Mouse (Mus musculus): ENCODE results near the gene Mrgprh.

Mrgprh gene

DNA sequence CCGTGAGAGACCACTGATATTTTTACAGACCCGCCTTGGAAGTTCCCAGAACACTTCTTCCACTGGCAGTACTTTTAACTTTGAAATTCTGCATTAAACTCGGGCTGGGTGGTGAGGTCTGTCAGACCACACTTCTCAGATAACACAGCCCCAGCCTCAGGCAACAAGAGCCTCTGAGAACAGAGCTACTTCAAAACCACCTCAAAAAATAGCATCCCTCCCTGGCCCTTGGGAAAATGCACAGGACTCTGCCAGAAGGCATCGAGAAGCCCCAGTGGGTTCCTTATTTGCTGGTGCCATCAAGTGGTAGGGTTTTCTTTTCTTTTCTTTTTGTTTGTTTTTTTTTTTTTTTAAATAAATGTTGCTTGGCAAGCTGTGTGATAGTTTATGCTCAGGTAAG, 7.2 kb upstream of the Mrgprh start:
- no peak for DNase-seq

DNA sequence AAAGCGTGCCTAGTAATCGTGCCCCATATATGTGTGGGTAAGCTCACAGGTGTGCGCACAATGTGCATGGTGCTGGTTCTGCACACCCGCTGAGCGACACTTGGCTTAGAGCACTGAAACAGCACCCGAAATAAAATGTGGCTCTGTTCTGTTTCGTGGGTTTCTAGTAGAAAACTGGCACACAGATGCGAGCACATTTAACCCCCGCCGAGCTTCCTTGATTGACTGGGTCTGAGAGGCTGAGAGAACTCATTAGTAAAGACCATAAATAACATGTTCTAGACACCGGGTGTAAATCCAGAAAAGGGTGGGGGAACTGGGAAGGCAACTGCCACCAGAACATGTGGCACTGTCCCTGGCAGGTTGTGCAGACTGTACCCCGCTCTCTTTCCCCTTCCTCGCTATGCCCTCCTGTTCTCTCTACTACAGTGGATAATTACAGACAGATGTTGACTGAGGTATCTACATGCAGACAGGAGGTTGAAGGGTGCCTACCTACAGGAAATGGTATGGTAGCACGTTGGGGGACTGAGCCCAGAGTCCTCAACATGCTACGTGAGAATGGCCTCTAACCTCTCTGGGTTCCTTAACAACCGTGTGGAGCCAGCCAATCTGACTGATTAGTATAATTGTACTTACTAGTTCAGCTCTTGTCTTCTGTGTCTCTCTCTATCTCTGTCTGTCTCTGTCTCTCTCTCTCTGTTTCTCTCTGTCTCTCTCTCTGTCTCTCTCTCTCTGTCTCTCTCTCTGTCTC, 3.4 kb upstream of the Mrgprh start:
- no peak for DNase-seq

DNA sequence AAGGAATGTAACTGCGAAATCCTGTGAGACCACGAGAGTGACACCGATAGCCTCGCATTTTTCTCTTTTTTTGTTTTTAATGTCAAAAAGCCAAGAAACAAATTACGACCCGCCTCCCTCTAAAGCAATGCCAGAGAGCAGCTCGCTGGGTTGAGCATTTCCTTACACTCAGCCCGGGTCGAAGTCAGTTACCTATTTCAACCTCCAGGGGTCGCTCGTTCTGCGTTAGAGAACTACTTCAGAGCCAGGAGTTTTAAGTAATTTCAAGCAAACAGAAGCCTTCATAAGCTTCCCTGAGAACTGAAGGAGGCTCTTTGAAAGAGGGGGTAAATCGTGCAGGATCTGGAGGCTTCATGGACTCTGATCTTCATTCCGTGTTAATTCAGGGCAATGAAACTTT, 4.3 kb downstream of the Mrgprh start:
- DNase-seq = peak; percentile 84

DNA sequence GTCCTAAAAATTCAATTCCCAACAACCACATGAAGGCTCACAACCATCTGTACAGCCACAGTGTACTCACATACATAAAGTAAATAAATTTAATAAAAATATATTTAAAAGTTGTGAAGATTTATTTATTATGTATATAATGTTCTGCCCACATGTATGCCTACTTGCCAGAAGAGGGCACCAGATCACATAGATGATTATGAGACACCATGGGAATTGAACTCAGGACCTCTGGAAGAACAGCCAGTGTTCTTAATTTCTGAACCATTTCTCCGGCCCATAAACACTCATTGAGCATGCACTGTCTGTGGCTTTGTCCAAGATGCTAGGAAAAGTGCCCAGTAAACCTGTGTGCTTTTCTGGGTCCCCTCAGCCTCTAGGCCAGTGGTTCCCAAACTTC, 5.4 kb downstream of the Mrgprh start:
- DNase-seq = no peak

DNA sequence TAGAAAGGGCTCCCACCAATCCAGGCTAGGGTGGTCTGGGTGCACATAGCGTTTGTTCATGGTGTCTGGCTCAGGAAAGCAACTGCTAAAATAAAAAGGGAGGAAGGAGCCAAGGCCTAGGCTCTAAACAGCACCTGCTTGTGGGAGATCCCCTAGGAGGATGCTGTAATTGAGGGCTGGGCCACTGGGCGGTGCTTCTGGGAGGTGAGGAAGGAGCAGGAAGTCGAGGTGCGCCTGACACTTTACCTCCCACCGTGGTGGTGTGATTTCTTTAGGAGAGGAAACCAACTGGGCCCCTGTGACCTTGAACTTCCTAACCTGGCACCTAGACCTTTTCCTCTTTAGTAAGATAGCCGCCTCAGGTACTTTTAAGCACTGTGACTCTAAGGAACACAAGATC, 10.8 kb downstream of the Mrgprh start:
- DNase-seq = no peak

DNA sequence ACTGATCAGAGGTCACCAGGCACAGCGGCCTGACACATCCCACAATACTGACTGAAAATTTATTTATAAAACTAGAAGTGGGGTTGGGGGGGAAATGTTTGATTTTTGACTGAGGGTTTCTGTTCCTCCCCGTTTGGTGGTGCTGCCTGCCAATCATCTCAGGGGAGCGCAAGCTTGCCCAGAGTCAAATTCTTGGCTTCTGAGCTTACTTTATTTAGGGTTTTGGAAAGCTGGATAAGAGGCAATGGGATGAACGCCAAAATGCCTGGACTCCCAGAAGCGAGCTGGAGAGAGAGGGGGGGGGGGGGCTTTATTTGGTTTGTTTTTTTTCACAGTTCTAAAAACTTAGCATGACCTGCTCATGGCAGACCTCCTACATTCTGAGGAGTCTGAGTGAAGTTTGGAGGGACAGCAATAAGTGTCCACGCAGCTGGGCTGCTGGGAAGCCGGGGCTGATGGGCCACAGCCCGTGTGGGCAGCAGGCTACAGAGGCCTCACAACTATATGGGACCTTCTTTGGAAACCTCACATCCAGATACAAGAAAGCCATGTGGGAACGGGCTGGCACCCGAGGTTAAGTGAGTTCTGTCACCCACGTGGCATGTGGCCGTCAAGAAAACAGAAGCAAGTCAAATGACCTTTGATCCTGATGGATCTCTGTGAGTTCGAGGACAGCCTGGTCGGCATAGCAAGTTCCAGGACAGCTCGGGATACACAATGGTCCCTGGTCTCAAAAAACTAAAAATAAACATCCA, 11.4 kb downstream of the Mrgprh start:
- DNase-seq = no peak

DNA sequence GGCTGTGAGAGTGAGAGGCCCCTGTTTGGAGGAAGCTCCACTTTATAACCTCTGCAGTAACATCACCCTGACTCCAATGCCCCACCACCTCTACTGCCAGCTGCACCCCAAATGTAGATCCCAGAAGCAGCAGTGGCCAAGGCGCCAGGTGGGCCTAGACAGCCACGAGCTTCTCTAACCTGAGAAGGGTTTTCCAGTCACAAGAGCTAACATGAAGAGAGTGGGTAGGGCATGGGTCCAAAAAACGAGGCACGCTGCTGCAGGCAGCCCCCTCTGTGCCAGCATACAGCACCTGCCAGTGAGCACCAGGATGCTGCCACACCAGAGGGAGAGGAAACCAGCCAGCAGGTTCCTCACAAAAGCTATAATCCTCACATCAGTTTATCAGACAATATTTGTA, 15.2 kb downstream of the Mrgprh start:
- DNase-seq = no peak

DNA sequence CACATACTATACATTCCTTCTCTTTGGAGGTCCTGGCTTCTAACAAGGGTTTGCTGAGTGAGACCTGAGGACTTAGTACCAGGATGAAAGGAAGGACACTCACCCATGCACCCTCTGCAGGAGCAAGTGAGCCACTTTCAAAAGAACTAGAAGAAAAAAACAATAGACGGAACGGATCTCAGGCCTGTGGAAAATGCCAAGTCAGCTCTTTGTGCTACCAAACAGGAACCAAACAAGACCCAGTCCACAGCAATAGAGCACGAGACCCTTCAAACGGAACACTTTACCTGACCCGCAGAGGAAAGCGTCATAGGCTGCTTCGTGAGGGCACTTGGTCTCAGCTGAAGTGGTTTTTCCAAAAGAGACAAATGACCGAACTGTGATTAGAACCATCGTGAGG, 16.2 kb downstream of the Mrgprh start:
- no peak for DNase-seq

DNA sequence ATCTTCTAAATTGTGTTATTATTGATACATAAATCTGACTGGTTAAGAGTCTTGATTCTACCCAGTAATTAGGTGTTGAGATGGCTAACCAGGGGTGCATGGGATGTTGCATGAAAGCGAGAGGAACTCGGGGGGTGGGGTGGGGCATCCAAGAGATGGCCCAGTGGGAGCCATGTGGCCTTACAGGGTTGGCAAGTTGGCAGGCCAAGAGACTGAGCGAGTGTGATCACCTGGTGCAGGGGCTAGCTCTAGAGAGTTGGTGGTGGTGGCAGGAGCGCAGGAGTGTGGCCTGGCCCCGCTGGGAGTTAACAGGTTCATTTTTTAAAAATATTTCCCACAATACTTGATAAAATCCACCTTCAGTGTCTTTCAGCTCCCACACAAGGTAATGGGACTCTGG, 21.8 kb downstream of the Mrgprh start:
- no peak for DNase-seq

DNA sequence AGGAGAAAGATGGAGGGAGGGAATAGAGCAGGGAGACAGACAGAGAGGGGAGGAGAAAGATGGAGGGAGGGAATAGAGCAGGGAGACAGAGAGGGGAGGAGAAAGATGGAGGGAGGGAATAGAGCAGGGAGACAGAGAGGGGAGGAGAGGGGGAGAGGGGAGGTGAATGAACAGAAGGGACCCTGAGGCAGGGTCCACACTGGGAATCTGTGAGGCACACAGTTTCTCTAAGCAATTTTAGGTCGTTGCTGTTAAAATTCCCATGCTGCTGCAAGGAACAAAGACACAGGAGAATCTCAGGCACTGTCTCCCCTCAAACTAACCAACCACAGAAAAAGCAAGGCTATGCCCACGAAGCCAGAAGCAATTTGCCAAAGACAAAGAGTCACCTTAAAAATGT, 22.8 kb downstream of the Mrgprh start:
- peak; percentile 10 for DNase-seq

DNA sequence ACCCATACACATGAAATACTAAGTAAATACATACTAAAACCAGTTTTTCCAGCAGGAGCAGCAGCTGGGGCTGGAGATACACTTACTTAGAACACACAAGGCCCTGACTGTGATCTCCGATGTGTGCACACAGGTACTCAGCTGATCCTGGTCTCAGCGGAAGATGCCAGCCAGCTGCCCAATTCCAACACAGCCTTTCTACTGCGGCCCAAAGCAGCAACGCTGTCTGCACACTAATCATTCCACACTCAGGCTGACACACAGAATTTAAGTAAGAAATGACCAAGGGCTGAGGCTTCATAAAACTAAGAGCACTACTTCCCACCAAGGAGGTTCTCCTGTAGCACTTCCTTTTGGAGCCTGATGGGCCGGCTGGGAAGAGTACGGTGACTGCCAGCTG, 26.5 kb downstream of the Mrgprh start:
- no peak for DNase-seq

DNA sequence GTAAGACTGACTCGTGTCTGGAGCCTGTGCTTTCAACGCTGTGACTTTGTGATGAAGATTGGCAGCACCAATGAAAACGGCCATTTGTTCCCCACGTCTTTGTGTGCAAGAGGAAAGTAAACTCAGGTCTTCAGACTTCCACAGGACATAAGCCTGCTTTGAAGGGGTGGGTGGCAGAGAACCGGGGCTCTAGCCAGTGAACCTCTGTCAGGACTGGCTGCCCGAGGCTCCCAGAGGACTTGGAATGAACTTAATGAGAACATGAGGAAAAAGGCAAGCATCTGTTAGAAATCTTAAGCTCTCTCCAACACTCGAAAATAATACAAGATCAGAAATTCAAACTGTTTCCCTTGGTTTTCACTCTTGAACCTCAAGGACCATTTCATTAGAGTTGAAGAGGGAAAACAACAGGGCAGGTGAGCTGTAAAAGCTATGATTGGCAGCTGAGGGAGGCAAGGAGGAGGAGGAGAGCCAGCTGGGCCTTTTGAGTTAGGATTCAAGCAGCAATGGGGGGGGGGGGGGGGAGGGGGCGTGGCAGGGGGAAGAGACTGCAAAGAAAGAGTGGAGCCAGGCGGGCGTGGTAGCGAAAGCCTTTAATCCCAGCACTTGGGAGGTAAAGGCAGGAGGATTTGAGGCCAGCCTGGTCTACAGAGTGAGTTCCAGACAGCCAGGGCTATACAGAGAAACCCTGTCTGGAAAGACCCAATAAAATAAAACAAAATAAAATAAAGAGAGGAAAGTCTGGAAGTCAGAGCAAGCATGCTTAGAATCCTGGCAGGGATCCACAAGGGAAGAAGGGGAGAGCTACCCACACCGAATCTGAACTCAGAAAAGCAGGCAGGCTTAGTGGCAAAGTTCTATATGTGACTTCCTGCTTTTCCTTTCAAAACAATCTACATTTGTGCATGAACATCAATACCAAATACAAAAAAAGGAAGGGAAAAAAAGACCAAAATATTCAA, 27.8 kb downstream of the Mrgprh start:
- DNase-seq = no peak

DNA sequence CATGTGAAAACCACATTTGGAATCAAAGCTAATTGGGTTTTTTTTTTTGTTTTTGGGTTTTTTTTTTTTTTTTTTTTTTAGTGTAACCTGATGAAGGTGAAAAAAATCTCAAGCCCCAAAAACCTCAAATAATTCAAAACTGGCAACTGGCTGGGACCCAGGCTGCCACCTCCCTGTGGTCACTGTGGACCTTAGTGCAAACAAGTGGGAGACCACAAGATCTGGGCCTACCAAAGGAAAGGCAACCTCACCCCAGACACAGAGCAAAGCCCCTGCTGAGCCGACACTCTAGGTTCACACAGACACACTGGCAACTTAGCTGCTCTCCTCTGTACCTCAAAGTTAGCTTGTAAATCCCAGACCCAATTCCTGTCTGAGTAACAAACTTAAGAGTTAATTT, 28.5 kb downstream of the Mrgprh start:
- DNase-seq = no peak

DNA sequence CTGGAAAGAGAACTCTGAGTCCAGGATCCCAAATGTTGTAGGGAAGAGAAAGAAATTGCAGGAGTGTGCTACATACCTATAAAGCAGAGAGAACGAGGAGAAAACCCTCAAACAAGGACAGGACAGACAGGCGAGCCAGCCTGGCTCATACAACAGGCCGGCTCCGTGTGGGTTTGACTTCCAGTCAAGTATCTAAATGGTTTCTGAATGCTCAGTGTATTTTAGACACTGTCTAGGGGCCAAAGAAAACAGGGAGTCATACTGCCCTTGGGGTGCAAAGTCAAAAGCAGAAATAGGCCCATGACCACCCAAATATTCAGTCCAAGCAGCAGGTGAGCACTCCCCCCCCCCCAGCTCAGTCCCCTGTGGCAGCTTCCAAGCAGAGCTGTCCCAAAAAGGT, 30.0 kb downstream of the Mrgprh start:
- DNase-seq = no peak

DNA sequence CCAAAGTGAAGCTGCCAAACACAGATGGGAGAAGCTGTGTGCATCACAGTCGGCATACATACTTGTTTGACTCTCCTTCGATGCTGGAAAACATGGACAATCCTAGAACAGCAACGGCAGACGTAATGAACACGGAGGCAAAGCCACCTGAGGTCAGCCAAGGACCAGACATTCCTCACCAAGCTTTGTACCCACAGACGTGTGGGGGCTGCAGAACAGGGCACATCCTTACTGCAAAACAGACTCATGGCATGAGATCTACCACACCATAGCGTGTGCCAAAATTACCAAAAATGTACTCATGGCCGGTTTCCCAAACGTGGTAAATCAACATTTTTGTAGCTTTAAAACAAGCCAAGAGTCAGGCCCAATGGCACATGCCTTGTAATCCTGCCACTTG, 30.6 kb downstream of the Mrgprh start:
- no peak for DNase-seq

DNA sequence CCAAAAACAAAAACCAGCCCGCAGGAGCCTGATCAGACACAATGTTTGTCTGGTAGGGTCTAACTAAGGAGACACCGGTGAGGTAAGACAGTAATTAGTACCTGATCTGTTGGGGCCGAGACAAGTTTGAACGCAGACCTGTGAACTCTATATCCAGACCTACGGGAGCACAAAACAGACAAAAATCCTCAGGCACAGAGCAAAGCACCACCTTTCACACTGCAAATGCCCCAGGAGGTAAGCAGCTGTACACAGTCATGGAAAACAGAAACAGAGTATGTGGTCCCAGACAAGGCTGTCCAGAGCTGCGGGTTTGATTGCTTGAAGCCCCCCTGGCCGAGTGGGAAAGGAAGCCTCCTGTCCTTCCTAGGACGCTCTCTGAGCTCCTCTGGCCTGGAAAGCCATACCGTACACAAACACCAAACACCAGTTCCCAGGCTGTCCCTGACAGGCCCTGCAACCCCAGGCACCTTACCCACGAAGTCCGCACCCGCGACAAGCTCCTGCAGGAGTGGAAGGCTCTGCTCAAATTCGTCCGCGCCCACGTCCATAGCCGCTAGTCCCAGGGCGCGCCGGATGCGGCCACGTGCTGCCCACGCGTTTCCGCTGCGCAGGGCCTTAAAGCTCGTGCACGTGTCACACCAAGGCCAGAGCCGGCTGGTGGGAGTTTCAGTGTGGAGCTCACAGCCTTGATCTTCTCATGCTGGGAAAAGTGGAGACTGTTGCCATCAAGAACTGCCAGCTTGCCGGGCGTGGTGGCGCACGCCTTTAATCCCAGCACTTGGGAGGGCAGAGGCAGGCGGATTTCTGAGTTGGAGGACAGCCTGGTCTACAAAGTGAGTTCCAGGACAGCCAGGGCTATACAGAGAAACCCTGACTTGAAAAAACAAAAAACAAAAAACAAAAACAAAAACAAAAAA, 33.8 kb downstream of the Mrgprh start, which contains the start of gene Pnldc1:
TSS of gene Pnldc1 (minus strand) at position 870 of the 920 bp plus-strand sequence.
- DNase-seq = no peak

DNA sequence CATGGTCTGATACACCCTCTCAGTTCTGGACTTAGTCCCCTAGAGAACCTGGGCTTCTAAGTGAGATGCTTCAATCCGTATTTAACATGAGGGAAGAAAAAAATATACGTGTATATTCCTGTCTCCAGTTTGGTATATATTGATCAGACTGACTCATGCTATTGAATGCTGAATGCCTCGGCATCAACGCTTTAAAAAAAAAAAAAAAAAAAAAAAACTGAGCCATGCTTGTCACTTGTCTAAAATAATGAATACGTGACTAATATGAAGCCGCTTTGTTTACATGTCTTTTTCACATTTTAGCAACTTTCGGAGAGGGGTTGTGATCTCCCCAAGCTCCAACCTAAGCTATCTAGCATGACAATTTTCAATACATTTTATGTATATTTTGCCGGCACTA, 34.6 kb downstream of the Mrgprh start:
- no peak for DNase-seq

DNA sequence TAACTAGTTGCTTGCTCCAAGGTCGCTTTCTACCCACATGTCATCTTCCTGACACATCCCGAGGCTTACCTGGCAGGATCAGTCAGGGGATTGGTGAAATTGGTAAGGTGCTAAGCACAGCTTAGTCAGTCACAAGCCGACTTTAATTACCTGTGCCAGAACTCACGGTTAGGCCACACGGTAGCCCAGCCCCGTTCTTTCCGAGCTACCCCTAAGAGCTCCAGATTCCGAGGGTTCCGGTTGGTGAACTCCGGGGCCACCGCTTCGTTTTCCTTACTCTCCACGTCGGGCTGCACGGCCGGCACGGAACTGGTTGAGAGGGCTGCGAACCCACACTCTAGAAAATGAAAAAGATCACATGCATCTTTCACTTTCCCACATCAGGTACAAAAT, 39.6 kb downstream of the Mrgprh start, which contains the start of gene Tcp1:
TSS of gene Tcp1 (plus strand) at position 214 of the 393 bp plus-strand sequence.
- no peak for DNase-seq

DNA sequence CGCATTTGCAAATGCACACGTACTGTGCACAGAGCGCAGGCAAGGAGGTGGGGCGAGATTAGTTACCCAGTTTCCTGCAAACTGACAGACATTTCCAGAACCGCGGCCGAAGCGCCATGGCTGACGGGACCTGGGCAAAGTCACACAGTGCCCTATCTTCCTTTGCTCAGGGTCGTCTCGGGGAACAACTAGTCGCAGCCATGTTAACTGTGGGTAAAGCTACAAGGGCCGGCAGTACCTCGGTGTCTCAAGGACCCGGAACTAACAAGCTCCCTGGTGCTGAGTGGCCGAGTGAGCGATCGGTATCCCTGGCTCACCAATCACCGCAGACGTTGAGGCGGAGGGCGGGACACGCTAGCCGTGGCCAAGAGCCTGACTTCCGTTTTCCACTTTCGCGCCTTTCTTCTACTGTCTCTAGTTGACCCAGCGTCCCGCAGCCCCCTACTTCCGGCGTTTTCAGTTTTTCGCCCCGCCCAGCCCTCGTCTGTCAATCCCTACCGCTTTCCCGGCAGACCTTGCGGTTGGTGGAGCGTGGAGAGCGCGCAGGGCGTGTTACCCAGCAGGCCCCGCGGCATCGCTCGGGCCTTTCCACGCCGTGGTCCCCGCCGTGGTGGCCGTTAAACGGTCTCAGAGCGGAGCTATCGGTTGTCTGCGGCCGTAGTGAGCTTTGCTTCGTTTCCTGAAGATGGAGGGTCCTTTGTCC, 40.2 kb downstream of the Mrgprh start, which contains the start of gene Mrpl18:
TSS of gene Mrpl18 (minus strand) at position 465 of the 703 bp plus-strand sequence.
- DNase-seq = peak; percentile 100

DNA sequence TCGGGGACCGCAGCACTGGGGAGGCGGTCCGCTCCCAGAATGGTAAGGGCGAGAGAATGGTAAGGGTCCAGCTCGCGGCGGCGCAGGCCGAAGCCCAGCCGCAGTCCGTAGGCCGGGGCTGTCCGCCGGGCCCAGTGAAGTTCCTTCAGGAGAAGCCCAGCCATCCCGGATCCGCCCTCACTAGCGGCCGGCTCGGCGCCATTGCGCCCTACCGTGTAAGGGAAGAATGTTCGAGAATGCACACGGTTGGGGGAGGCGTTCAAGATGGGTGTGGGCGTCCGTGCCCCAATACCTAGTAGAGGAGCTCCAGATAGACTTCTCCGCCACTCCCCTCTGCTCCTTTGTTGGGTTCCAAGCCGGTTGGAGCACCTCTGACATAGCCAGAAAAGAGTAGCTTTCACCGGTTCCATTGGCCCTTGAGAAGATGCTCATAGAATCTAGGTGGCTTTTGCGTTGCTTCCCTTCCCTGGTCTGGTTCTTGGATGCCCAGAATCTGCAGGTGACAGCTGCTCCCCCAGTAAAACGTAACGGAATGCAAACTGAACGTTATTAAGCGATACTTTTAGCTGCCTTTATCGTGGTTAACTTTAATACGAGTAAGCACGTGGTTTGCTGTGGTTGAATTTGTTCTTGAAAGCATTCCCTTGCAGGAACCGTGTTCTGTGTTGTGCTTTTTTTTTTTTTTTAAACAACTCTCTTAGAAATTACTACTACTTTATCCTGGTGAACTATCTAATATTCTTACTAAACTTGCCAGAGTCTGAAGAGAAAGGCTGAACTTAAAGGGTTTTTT, 41.0 kb downstream of the Mrgprh start:
- DNase-seq = no peak

Data from retina, postnatal 1 day (tissue).